Mouse (Mus musculus): ENCODE measurements around the gene Rars2. TPM values are rescaled to one million over a fixed set of nuclear protein-coding genes. Genes with fewer than 3 reads are reported as not detected.
A peak's percentile ranks its signal among the peaks of the same experiment; 100 is the strongest.
"Not testable (repeated sequence)": the region's sequence is repeated elsewhere in the genome, so short reads cannot be mapped to it uniquely, and the experiment has no call there.

The Rars2 gene
- polyA plus RNA-seq (2015; fragmentation: Nextera tagmentation; extraction: Ambion mirVana), result 70.8 and 74.8 TPM in 2 replicates

DNA sequence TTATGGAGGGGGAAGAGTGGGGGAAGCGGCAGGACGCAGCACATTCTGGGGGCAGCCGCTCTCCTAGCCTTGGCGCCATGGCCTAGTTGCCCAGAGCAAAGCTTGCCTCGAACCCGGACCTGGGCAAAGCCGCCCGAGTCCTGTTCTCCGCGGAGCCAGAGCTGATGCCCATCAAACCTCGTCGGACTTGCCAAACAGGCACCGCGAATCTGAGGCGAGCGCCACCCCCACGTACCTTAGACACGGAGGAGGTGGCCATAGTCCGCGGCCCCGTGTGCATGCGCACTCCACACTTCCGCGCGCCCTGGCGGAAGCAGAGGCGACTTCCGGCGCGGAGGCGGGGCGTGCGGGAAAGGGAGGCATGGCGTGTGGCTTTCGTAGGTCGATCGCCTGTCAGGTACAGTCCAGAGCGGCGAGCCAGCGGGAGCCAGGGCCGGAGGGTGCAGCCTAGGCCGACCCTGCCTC, at the start of gene Rars2, which contains the start of gene Orc3:
Gene Rars2, plus strand, starts transcription at position 328 of the 465 bp plus-strand sequence.
Gene Orc3, minus strand, starts transcription at position 315 of the 465 bp plus-strand sequence.
- Histone ChIP-seq H3K4me1 (replicated peaks) (peaks cover 14% of the 10 kb centered on the region), H3K36me3 (0 out of 2 replicates have a peak, but pooled peaks cover 2% of the 10 kb centered on the region), H3K9me3 (no peaks in the 10 kb centered on the region), H3K27me3 (replicated peaks) (no peaks in the 10 kb centered on the region), H3K4me2 (replicated peaks) (peak within 1 kb of the TSS; percentile 58), H3K4me3 (replicated peaks) (peak within 1 kb of the TSS; percentile 66), H3K9ac (peak within 1 kb of the TSS; percentile 75), H3K27ac (peak within 1 kb of the TSS; percentile 84)
- WGBS, result under 1% methylated on average over 42 of the region's 42 CpGs
- ATAC-seq, result peak; percentile 99

DNA sequence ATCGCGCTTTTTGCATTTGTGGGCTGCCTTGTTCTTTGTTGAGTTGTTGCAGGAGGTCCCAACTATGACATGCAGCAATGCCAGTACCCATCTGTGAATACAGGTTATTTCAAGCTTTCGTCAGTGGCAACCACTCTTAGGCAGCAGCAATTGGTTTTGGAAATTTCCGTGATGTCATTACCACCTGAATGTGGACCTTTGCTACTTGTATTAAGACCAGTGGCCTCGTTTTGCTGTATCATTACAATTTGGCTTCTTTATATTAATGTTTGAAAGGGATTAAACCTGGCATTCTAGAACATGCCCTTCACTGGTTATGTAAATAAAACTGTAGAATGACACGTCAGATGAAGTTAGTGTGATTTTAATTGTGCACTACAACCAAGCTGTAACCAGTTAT, 48.5 kb upstream of the Rars2 start:
- no peaks in the 10 kb centered on the region for H3K4me1 ChIP-seq (replicated peaks)
- no peak overlapping the region for H3K4me3 ChIP-seq (replicated peaks)
- H3K27me3 ChIP-seq (replicated peaks), result no peaks in the 10 kb centered on the region
- H3K27ac ChIP-seq, result no peak overlapping the region
- no peak for ATAC-seq
- peaks cover 8% of the 10 kb centered on the region; the same call in 1 of the 2 replicates for H3K36me3 ChIP-seq
- H3K9ac ChIP-seq, result no peak overlapping the region
- H3K9me3 ChIP-seq, result no peaks in the 10 kb centered on the region
- no peak overlapping the region for H3K4me2 ChIP-seq (replicated peaks)
- 90% methylated on average over 6 of the region's 6 CpGs for whole genome bisulfite sequencing

DNA sequence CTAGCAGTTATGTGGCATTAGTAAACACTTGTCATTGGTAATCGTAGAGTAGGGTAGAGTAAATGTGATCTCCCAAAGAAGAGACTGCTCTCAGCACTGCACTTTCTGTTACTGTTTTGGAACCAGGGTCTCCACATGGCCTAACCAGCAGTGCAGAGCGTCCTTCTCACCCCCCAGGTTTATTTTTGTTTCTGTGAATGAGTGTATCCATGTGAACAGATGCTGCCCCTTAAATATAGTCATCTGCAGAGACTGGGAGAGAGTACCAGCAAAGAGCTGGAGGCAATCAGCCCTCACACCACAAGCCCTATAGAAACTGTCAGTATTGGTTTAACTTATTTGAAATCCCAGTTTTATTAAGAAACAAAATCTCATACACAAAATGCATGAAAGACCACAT, 41.9 kb upstream of the Rars2 start:
- Histone ChIP-seq H3K4me2 (replicated peaks) (no peak overlapping the region), H3K4me1 (replicated peaks) (no peaks in the 10 kb centered on the region), H3K4me3 (replicated peaks) (no peak overlapping the region), H3K9me3 (no peaks in the 10 kb centered on the region), H3K9ac (no peak overlapping the region), H3K27ac (no peak overlapping the region), H3K27me3 (replicated peaks) (no peaks in the 10 kb centered on the region), H3K36me3 (peaks cover 18% of the 10 kb centered on the region)
- WGBS, result 85% methylated on average over 2 of the region's 2 CpGs
- no peak for ATAC-seq

DNA sequence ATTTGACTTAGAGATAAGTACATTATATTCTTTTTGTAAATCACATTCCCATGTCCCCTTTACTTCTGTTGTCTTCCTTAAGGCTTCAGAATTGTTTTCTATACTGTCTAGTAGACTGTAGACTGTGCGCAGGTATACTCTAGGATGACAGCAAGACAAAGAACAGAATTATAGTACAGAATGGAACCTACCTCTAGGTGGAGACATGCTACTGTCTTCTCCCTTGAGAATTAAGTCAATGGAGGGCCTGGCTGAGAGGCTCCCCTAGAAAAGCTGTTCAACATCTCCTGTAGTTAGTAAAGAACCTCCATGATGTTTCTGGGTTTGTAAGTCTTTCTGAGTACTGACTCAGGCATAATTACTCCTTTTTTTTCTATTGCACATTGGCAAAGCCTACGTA, 37.7 kb upstream of the Rars2 start:
- Histone ChIP-seq H3K4me2 (replicated peaks) (no peak overlapping the region), H3K36me3 (peaks cover 15% of the 10 kb centered on the region), H3K9me3 (no peaks in the 10 kb centered on the region), H3K9ac (no peak overlapping the region), H3K4me1 (replicated peaks) (no peaks in the 10 kb centered on the region), H3K4me3 (replicated peaks) (no peak overlapping the region), H3K27me3 (replicated peaks) (no peaks in the 10 kb centered on the region), H3K27ac (no peak overlapping the region)
- ATAC-seq, result no peak
- WGBS, result 91% methylated on average over 2 of the region's 2 CpGs

DNA sequence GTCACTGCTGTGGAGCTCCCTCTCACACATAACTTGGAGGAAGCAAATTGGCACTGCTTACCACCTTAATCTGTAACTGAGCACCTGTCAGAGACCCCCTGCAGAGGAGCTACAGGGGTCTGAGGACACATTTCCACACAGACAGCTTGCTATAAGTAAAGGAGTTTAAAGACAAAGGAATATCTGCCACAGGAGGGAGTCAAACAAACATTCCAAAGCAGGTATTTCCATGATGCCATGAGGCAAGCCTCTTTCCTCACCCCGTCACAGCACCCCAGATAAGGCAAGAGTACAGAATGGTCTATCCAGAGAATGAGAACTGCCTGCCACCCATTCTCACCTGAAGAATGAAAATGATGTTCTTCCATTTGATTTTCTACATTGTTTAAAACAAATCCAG, 35.5 kb upstream of the Rars2 start:
- Histone ChIP-seq H3K4me2 (replicated peaks) (no peak overlapping the region), H3K4me3 (replicated peaks) (no peak overlapping the region), H3K27ac (no peak overlapping the region), H3K27me3 (replicated peaks) (no peaks in the 10 kb centered on the region), H3K9ac (no peak overlapping the region), H3K9me3 (no peaks in the 10 kb centered on the region), H3K4me1 (replicated peaks) (no peaks in the 10 kb centered on the region), H3K36me3 (peaks cover 20% of the 10 kb centered on the region)
- WGBS, result 73% methylated on average over 1 of the region's 1 CpGs
- ATAC-seq, result no peak

DNA sequence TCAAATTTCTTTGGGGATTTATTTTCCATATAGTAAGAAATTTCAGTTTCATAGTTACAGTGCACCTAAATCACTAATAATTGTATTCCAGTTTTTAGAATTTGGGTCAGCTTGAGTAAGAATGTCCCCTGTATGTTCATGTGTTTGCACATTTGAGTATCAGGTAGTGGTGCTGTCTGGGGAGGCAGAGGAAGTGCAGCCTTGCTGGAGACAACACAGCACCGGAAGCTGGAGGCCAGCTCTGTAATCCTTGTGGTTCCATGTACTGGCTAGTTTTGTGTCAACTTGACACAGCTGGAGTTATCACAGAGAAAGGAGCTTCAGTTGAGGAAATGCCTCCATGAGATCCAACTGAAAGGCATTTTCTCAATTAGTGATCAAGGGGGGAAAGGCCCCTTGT, 33.3 kb upstream of the Rars2 start:
- not testable (repeated sequence) for H3K9ac ChIP-seq; H3K9me3 ChIP-seq; H3K27ac ChIP-seq; H3K4me1 ChIP-seq (replicated peaks); ATAC-seq; H3K27me3 ChIP-seq (replicated peaks); H3K4me2 ChIP-seq (replicated peaks); H3K4me3 ChIP-seq (replicated peaks)
- peaks cover 12% of the 10 kb centered on the region; the same call in 1 of the 2 replicates for H3K36me3 ChIP-seq
- WGBS, result 96% methylated on average over 1 of the region's 1 CpGs

DNA sequence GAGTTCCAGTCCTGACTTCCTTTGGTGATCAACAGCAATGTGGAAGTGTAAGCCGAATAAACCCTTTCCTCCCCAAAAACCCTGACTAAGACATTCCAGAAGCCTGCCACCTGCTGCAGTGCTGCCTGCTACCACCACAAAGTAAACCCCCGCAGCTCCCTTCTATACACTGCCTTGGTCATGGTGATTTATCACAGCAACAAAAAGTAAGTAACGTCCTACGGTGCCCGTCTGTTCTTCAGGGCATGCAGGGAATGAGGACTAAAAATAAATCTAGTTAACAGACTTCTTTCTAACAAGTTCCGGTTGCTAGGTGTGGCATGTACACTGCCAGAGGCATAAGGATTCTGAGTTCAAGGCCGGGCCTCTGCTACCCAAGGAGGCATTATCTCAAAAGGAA, 32.8 kb upstream of the Rars2 start:
- Histone ChIP-seq H3K9ac (no peak overlapping the region), H3K4me3 (replicated peaks) (no peak overlapping the region), H3K36me3 (peaks cover 12% of the 10 kb centered on the region; the same call in 1 of the 2 replicates), H3K9me3 (no peaks in the 10 kb centered on the region), H3K27ac (no peak overlapping the region), H3K27me3 (replicated peaks) (no peaks in the 10 kb centered on the region), H3K4me2 (replicated peaks) (no peak overlapping the region), H3K4me1 (replicated peaks) (no peaks in the 10 kb centered on the region)
- 71% methylated on average over 7 of the region's 7 CpGs for WGBS
- ATAC-seq, result no peak

DNA sequence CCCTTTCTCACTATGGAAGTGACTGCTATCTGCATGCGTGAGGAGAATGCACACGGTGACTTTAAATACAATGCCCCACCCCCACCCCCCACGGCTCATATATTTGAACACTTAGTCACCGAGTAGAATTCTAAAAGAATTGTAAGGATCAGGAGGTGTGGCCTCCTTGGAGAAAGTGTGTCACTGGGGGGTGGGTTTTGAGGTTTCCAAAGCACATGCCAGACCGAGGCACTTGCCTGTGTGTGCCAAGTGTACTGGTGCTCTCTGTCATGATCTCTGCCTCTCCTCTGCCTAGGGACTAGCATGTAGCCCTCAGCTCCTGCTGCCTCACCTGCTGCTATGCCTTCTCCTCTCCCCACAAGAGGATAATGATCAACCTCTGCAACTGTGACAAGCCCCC, 32.3 kb upstream of the Rars2 start:
- Histone ChIP-seq H3K9ac (no peak overlapping the region), H3K4me2 (replicated peaks) (no peak overlapping the region), H3K27me3 (replicated peaks) (no peaks in the 10 kb centered on the region), H3K4me1 (replicated peaks) (no peaks in the 10 kb centered on the region), H3K27ac (no peak overlapping the region), H3K4me3 (replicated peaks) (no peak overlapping the region), H3K36me3 (peaks cover 12% of the 10 kb centered on the region; the same call in 1 of the 2 replicates), H3K9me3 (no peaks in the 10 kb centered on the region)
- WGBS, result 74% methylated on average over 5 of the region's 5 CpGs
- peak; percentile 47; the same call in 1 of the 2 replicates for ATAC-seq

DNA sequence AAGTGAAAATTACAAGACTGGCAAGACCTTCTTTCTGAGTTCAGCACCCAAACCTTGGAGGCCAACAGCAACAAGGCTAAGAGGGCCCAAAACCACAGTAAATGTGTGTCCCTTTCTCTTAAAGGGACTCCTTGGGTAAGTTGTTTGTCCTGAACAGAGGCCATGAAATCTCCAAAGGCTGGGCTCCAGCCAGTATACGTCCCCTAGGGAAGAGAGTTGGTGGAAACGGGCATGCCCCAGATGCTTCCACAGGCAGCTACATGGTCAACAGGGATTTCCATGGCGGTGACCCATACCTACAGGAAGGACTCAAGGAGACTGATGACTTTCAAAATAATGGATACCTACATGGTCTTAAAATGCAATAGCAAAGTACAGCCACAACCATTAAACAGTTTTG, 31.3 kb upstream of the Rars2 start:
- Histone ChIP-seq H3K4me2 (replicated peaks) (no peak overlapping the region), H3K9ac (no peak overlapping the region), H3K27me3 (replicated peaks) (no peaks in the 10 kb centered on the region), H3K36me3 (peaks cover 12% of the 10 kb centered on the region; the same call in 1 of the 2 replicates), H3K9me3 (no peaks in the 10 kb centered on the region), H3K4me1 (replicated peaks) (no peaks in the 10 kb centered on the region), H3K27ac (no peak overlapping the region), H3K4me3 (replicated peaks) (no peak overlapping the region)
- WGBS, result 93% methylated on average over 3 of the region's 3 CpGs
- no peak for ATAC-seq

DNA sequence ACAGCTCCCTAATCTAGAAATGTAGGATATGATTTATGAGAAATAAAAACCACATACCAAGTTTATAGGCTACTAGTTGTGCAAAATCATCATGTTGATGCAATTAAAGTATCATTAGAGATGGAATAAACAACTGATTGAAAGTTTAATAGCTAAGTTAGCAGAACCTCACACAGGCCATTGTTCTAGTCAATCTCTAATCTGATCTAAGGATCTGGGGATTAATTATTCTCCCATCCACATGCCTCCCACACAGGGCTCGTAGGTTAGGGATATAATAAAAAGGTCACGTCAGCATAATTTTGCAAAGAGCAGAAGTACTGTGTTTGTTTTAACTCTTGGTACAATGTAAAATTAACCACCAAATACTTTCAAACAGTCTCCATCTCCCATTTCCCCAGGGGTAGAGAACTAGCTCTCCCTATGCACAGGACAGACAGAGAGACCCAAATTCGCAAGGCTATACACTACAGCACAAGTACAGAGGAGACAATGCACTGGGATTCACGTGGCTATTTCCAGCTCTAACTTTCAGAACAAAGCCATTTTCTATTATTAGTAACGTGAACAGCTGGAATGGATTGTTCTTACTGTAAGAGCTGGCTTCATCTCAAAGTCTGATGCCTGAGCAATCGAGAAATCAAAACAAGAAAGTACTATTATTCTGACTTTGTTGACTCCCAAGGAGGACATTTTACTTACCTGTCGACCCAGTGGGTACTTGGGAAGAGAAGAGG, 29.7 kb upstream of the Rars2 start:
- Histone ChIP-seq H3K9me3 (no peaks in the 10 kb centered on the region), H3K27me3 (replicated peaks) (no peaks in the 10 kb centered on the region), H3K27ac (no peak overlapping the region), H3K4me2 (replicated peaks) (no peak overlapping the region), H3K9ac (no peak overlapping the region), H3K4me3 (replicated peaks) (no peak overlapping the region), H3K4me1 (replicated peaks) (no peaks in the 10 kb centered on the region), H3K36me3 (peaks cover 13% of the 10 kb centered on the region)
- no peak for ATAC-seq
- WGBS, result 77% methylated on average over 7 of the region's 7 CpGs

DNA sequence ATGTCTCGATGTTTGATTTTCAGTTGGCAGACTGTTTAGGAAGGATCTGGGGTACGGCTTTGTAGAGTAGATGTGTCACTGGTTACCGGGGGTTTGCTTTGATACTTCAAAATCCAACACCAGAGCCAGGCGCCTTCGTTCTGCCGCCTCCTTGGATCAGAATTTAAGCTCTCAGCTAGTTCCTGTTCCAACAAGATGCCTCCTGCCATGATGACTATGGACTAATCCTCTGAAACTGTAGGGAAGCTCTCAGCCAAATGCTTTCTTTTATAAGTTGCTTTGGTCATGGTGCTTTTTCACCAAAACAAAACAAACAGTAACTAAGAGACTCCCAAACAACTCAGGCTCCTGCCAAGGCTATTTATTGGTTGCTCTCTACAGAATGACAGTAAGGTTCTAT, 11.6 kb upstream of the Rars2 start:
- Histone ChIP-seq H3K9ac (no peak overlapping the region), H3K27me3 (replicated peaks) (no peaks in the 10 kb centered on the region), H3K4me3 (replicated peaks) (no peak overlapping the region), H3K4me2 (replicated peaks) (no peak overlapping the region), H3K36me3 (peaks cover 15% of the 10 kb centered on the region), H3K9me3 (no peaks in the 10 kb centered on the region), H3K4me1 (replicated peaks) (no peaks in the 10 kb centered on the region), H3K27ac (no peak overlapping the region)
- WGBS, result 93% methylated on average over 6 of the region's 6 CpGs
- no peak for ATAC-seq

DNA sequence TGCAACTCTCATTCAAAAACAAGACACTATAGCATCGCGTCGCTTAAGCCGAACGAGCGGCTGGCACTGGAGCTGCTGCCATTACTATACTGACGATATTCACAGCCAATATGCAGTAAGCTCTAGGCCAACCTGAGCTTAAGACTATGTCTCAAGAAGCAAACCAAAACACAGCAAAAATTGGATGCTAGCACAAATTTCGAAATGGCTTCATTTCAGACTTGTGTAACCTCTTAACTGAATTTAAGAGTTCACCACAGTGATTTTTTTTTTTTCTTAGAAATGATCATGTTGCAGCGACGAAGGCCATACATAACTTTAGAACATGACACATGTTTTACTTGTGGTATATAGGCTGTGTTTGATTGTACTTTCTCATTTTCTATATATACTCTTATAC, 8.1 kb upstream of the Rars2 start:
- no peak overlapping the region for H3K4me2 ChIP-seq (replicated peaks)
- H3K27ac ChIP-seq, result no peak overlapping the region
- no peak for ATAC-seq
- no peak overlapping the region for H3K9ac ChIP-seq
- no peak overlapping the region for H3K4me3 ChIP-seq (replicated peaks)
- H3K9me3 ChIP-seq, result no peaks in the 10 kb centered on the region
- no peaks in the 10 kb centered on the region for H3K4me1 ChIP-seq (replicated peaks)
- H3K27me3 ChIP-seq (replicated peaks), result no peaks in the 10 kb centered on the region
- H3K36me3 ChIP-seq, result peaks cover 19% of the 10 kb centered on the region
- 97% methylated on average over 10 of the region's 10 CpGs for WGBS
